Mouse (Mus musculus) layer of hippocampus, adult 2 months (tissue): ENCODE measurements around the gene Patj. TPM values are rescaled to one million over a fixed set of nuclear protein-coding genes. Genes with fewer than 3 reads are reported as not detected.
"Not testable (repeated sequence)": the region's sequence is repeated elsewhere in the genome, so short reads cannot be mapped to it uniquely, and the experiment has no call there.

ENCODE experiments used
- DNase-seq, 2 experiments: peaks; one replicate each; pipeline ENCODE4 v3.0.0; 2022; ENCODE audit warnings: low spot score in 2 of 2
- H3K27ac ChIP-seq: fragments of 200-600 bp; 2 replicates; pipeline ENCODE4 v1.8.1; 2022
- H3K4me3 ChIP-seq: fragments of 200-600 bp; 2 replicates; pipeline ENCODE4 v1.8.1; 2022; ENCODE audit warnings: mild to moderate bottlenecking
- CTCF ChIP-seq: fragments of 200-600 bp; conservative IDR thresholded peaks from 2 replicates; pipeline ENCODE4 v1.8.1; 2022; ENCODE audit warnings: antibody characterized with exemption, mild to moderate bottlenecking, moderate library complexity
- total RNA-seq, 2 experiments: library from RNA; stranded (reverse); gene quantifications; 2 replicates each; pipeline ENCODE4 v1.2.3; 2021

Gene Patj
- total RNA-seq, 2 experiments from 2014 or later = 6.7 to 8.0 TPM

DNA sequence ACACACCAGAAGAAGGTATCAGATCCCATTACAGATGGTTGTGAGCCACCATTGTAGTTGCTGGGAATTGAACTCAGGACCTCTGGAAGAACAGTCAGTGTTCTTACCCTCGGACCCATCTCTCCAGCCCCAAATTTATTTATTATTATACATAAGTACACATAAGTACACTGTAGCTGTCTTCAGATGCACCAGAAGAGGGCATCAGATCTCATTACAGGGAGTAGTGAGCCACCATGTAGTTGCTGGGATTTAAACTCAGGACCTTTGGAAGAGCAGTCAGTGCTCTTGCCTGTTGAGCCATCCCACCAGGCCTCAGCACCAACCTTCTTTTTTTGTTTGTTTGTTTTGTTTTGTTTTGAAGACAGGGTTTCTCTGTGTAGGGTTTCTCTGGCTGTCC is 329.1 kb downstream of the Patj start:
- peak; percentile 53 for TF ChIP-seq CTCF
- not testable (repeated sequence) for DNase-seq, H3K4me3 ChIP-seq, H3K27ac ChIP-seq

DNA sequence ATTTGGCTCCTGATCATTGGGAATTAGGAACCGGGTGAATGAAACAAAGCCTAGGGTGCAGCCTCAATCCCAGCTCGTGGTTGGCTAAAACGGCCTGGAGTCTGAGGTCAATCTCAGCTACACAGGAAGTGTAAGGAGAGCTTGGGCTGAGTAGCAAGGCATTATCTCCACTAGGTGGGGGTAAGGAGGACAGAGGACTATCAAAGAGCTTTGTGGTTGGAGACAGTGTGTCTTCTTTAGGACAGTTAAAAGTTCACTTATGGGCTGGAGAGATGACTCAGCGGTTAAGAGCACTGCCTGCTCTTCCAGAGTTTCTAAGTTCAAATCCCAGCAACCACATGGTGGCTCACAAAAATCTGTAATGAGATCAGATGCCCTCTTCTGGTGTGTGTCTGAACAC is 329.9 kb downstream of the Patj start:
- no peak overlapping the region for H3K27ac ChIP-seq
- peak; percentile 54 for TF ChIP-seq CTCF
- no peak for DNase-seq
- H3K4me3 ChIP-seq = no peak overlapping the region

DNA sequence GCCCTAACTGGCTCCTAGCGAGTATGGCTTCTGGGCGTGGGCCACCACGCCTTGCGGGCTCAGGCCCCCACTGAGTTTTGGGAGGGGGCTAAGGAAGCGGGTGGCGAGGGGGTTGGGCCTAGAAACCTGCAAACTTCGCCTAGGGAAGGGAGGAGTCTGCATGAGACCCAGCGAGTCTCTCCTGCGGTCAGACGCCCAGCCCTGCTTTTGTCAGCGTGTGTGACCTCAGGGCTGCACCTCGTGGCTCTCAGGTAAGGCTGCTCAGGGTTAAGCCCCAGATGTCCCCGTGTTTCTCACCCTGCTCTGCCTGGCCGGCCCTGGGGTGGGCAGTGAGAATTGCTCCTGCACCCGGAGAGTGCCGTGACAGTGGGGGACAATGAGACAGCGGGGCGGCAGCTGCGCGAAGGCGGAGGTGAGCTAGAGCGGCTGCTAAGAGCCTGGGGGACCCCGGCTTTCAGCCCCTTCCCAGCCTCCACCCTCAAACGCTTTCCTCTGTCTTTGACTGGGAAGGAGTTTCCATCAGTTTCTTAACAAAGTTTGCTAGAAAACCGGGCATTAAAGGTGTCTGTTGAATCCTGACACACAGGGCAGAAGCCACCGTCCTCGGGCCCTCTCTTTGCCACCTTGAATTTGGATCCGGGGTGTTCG is 331.1 kb downstream of the Patj start, which contains the start of gene L1td1:
L1td1 (plus strand) TSS at position 145 of the 648 bp plus-strand sequence.
- TF ChIP-seq CTCF = no peak
- Histone ChIP-seq H3K27ac (no peak within 1 kb of the TSS), H3K4me3 (no peak within 1 kb of the TSS)
- DNase-seq = no peak

DNA sequence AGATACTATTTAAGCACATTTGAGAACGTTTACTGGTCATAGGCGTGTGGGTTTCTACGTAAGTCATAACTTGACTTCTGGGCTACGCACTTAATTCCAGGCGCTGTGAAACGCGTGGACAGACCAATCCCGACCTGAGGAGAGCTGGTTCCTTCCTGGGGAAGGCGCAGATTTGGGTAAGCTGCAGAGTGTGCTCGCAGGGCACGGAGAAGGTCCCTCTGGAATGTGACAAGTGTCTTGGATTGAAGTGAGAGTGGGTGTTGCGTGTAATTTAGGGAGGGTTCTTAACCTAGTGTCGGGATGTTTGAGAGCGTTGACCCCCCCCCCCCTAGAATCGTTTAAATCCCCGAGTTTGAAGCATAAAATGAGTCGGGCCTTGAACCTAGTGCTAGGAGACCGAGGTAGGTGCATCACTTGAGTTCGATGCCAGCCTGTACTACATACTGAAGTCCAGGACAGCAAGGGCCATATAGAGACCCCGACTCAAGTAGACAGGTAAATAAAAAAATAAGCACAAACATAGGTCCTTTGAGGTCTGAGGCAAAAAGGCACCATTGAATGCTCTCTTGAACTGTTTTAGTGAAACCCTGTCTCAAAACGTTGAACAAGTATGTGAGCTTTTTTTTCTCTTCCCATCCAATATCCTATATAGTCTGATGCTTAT is 331.8 kb downstream of the Patj start:
- no peak for TF ChIP-seq CTCF
- no peak for DNase-seq
- no peak overlapping the region for H3K27ac ChIP-seq
- no peak overlapping the region for H3K4me3 ChIP-seq

DNA sequence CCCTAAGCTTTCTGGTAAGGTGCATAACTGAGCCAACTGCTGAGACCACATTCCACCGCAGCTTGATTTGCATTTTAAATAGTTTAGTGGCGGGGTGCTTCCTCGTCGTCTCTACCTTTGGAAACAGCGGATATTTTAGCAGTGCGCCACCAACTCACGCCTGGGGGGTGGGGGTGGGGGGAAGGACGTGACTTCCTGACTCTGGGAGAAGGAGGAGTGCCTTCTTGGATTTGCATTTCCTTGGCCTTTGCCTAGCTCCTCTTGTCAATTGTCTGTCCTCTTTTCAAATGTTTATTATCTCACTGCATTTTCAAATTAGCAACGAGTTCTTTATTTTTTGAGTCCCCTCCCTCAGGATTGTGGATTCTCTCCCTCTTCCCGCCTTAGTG is 332.4 kb downstream of the Patj start:
- TF ChIP-seq CTCF = no peak
- no peak overlapping the region for H3K27ac ChIP-seq
- H3K4me3 ChIP-seq = no peak overlapping the region
- DNase-seq = no peak

DNA sequence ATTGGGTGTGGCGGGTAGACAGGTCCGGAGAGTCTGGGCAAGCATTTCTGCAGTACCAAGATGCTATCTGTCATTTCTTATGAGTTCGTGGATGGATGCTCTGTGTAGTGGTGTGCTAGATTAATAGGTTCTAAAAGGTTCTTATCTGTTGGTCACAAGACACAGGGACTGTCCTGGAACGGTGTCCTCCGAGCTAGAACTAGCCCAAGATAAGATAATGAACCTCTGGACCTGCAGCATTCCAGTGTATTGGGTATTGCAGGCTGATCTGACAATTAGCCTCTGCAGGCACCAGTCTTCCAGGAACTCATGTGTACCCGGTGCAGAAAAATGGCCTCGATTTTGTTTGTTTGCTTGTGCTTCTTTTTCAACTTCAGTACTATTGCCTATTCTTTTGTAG is 333.1 kb downstream of the Patj start:
- Histone ChIP-seq H3K27ac (no peak overlapping the region), H3K4me3 (no peak overlapping the region)
- TF ChIP-seq CTCF = no peak
- DNase-seq = no peak

DNA sequence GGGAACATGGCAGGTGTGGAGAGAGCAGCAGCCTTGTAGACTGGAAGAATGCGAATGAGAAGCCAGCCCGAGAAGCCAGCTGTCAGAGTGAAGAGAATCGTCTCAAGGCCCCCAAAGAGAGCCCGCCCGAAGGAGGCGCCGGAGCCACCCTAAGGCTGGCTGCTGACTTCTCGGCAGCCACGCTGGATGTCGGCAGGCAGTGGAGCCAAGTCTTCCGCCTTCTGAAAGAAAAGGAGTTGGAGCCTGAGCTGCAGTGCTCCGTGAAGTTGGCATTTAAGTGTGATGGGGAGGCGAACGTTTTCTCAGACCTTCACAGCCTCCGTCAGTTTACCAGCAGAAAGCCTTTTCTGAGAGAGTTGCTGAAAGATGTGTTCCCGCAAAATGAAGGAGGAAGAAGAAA is 338.1 kb downstream of the Patj start:
- Histone ChIP-seq H3K27ac (no peak overlapping the region), H3K4me3 (no peak overlapping the region)
- DNase-seq = no peak
- no peak for TF ChIP-seq CTCF

DNA sequence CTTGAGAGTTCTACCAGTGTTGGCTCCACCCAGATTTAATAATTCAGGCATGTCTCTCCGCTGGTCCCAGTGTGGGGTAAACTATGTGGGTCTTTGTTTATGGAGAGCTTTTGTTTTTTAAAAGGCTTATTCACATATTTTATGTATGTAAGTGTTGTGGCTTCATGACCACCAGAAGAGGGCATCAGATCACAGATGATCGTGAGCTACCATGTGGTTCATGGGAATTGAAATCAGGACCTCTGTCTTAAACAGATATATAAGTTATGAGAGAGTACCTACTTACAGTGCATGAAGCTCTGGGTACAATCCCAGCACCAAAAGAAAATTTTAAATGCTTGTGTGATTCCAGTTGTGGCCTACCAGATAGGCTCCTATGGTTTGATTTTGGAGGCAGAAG is 344.2 kb downstream of the Patj start:
- DNase-seq = peak in 1 of 2 experiments; percentile 21

DNA sequence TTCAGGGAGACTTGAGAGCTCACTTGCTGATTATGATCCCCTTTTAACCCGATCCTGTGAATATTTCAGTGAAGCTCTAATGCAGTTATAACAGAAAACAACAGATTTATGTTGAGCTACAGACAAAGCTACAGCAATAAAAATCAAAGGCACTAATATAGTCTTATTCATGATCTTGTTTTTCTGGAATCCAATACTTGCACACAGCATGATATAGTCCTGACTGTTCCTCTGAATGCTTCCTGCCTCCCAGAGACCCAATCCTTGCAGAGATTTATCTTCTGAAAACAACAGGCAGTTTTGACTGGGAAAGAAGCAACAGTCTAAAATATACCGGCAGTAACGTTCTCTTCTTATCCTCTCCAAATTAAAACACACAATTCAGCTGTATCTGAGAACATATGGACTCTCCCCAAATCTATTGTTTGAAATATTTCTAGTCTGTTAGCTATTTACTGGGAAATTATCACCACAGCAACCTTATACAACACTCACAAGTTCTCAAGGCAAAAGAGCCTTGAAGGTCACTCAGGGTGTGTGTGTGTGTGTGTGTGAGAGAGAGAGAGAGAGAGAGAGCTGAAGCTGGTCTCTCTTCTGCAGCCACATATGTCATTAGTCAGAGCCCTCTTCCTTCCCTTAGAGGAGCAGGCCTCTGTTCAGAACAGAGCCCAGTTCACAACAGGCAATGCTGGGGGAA is 347.8 kb downstream of the Patj start:
- no peak for TF ChIP-seq CTCF
- H3K27ac ChIP-seq = peak overlapping the region; percentile 55
- no peak for DNase-seq
- no peak overlapping the region for H3K4me3 ChIP-seq

More for the DNA sequence above, 344.2 kb downstream of the Patj start:
- Histone ChIP-seq H3K27ac (no peak overlapping the region), H3K4me3 (no peak overlapping the region)
- TF ChIP-seq CTCF = peak; percentile 83

DNA sequence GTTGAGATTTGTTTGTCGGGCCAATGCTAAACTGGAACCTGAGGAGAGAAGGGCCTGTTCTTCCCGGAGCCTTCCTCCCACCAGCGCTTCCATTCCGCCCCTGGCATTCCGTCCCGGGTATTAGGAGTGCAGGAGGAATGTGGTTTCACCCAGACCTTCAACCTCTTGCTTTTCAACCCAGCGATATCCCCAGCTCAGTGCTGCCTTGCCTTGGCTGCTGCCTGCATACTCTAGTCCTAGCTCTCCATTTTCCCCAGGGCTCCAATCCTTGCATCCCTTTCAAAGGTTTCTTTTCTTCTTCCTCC is 348.3 kb downstream of the Patj start:
- DNase-seq = no peak
- H3K27ac ChIP-seq = peak overlapping the region; percentile 55; the same call in 1 of the 2 replicates
- no peak overlapping the region for H3K4me3 ChIP-seq
- no peak for TF ChIP-seq CTCF

DNA sequence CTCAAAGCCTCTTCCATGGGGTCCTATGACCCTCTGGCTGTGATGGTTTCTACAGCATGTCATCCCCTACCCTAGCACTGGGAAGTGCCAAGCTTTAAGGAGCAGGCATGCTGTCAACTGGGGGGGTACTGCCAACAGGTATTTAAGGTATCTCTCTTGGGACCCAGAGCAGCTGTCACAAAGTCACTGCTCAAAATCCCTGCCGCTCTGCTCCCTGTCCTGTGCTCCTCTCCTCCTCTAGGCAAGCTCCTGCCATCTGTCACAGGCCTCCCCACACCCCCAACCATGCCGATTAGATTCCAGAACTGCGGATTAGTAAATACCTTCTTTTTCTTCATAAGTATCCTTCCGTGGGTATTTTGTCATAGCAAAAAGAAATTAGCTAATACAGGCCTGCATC is 358.9 kb downstream of the Patj start:
- H3K4me3 ChIP-seq = no peak overlapping the region
- no peak overlapping the region for H3K27ac ChIP-seq
- no peak for DNase-seq
- TF ChIP-seq CTCF = no peak

DNA sequence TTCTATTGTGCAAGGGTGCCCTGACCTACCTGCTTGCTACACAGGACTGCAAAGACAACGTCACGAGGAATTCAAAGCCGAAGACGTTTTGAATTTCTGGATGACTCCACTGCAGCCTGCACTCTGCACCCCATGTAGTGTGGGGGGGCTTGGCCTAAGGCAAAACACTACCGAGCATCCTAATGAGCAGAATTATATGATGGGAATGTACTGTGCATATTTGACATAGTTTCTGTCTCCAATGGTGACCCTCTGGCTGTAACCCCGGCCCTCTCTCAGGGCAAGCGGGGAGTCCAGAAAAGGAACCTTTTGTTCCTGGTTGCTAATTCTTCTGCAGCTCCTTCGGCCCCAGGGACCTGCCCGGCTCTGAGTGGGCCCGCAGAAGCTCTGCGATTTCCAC is 360.6 kb downstream of the Patj start:
- no peak for TF ChIP-seq CTCF
- DNase-seq = no peak
- Histone ChIP-seq H3K27ac (no peak overlapping the region), H3K4me3 (no peak overlapping the region)

DNA sequence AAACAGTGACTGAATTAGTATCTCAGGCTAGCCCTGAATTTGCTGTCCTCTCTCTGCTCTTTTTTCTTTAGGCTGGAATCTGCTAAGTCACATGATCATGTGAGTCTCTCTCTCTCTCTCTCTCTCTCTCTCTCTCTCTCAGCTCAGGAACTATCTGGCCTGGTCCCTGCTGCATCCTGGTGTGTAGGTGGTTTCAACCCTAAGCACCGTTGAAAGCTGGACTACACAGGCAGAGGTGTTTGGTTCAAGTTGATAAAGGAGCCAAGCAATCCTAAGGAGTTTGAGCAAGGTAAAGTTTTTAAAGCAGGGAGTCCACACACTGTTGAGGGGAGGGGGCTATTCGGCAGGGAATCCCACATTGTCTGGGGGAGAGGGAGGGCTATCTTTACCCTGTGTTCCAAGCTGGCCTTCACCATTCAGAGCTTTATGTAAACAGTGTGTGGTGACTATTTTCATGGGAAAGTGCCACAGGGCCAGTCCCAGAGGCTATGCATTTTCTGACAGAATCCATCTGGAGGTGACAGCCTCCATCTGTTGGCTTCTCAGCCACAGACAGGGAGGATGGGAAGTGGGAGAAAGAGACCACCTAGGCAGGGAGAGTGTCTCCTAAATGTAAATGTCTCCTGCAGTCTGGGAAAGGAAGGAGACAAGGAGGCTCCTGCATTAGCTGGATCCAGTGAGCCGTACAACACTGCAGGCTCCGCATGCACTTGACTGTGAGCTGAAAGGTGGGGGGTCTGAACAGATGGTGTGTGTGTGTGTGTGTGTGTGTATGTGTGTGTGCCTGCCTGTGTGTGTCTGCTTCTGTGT is 362.6 kb downstream of the Patj start:
- DNase-seq = peak in 1 of 2 experiments; percentile 28
- TF ChIP-seq CTCF = no peak
- Histone ChIP-seq H3K4me3 (no peak overlapping the region), H3K27ac (no peak overlapping the region)
